Mouse (Mus musculus) kidney, adult 2 months (tissue): ENCODE data around the gene Ass1. TPM values are rescaled to one million over a fixed set of nuclear protein-coding genes. Genes with fewer than 3 reads are reported as not detected.

ENCODE experiments used
- DNase-seq: peaks from one replicate; pipeline ENCODE4 v3.0.0; 2021
- H3K27ac ChIP-seq: fragments of 200-500 bp; 2 replicates; pipeline ENCODE4 v1.5.1; 2012; ENCODE audit warnings: low read depth, low read length, control low read depth, inconsistent platforms; ENCODE audit not compliant: insufficient read depth
- H3K27me3 ChIP-seq: fragments of 200-500 bp; replicated peaks from 2 replicates; pipeline ENCODE4 v1.6.1; 2012; ENCODE audit warnings: mild to moderate bottlenecking, moderate library complexity, low read length, inconsistent platforms; ENCODE audit not compliant: control insufficient read depth, insufficient read depth
- H3K36me3 ChIP-seq: fragments of 200-500 bp; 2 replicates; pipeline ENCODE4 v1.6.1; 2012; ENCODE audit warnings: mild to moderate bottlenecking, moderate library complexity, low read length, inconsistent platforms; ENCODE audit not compliant: control insufficient read depth, insufficient read depth
- H3K4me1 ChIP-seq: fragments of 200-500 bp; 2 replicates; pipeline ENCODE4 v1.6.1; 2011; ENCODE audit warnings: low read length; ENCODE audit not compliant: control insufficient read depth, insufficient read depth
- H3K4me3 ChIP-seq: fragments of 200-500 bp; 2 replicates; pipeline ENCODE4 v1.5.1; 2011; ENCODE audit warnings: mild to moderate bottlenecking, low read depth, low read length, control low read depth; ENCODE audit not compliant: insufficient read depth
- CTCF ChIP-seq: fragments of 200-500 bp; conservative IDR thresholded peaks from 2 replicates; pipeline ENCODE4 v1.5.1; 2011; ENCODE audit warnings: low read depth, mild to moderate bottlenecking, control low read depth, low read length, moderate library complexity, mixed read lengths; ENCODE audit not compliant: insufficient read depth, insufficient read length
- POLR2A ChIP-seq: fragments of 200-500 bp; IDR thresholded peaks from one replicate; pipeline ENCODE4 v1.6.1; 2011; ENCODE audit warnings: low read depth, low read length, control low read depth
- WGBS: fragments of 180-500 bp; shearing (Covaris S2); methylation state at CpG from one replicate; pipeline ENCODE4 v1.1.7; 2018; 5-methylcytosine and 5-hydroxymethylcytosine counted together
- polyA plus RNA-seq: library from polyadenylated mRNA; depleted of rRNA; stranded (reverse); fragments of >200 nt; gene quantifications from 2 replicates; pipeline ENCODE4 v1.2.3, GENCODE M21; 2012; rRNA removed

Ass1 gene
- polyA plus RNA-seq: 2,247 and 2,656 TPM in 2 replicates

- peak; percentile 94 for DNase-seq
- WGBS: 1% methylated on average over 49 of the region's 49 CpGs
- H3K27me3 ChIP-seq: no peaks in the 10 kb centered on the region
- peak within 1 kb of the TSS; percentile 91 for H3K27ac ChIP-seq
- H3K36me3 ChIP-seq: peaks cover 2% of the 10 kb centered on the region; the same call in 1 of the 2 replicates
- H3K4me3 ChIP-seq: peak within 1 kb of the TSS; percentile 59
- TF ChIP-seq CTCF (0 out of 2 replicates have a peak, but pooled peaks have one; percentile 7), POLR2A (peak; percentile 87)
- peaks cover 3% of the 10 kb centered on the region; the same call in 1 of the 2 replicates for H3K4me1 ChIP-seq
Observed at GRCm38 (mm10) chr2:31469931-31470682, at the start of gene Ass1. TSS of gene Ass1 (plus strand) at chr2:31470207.

DNA sequence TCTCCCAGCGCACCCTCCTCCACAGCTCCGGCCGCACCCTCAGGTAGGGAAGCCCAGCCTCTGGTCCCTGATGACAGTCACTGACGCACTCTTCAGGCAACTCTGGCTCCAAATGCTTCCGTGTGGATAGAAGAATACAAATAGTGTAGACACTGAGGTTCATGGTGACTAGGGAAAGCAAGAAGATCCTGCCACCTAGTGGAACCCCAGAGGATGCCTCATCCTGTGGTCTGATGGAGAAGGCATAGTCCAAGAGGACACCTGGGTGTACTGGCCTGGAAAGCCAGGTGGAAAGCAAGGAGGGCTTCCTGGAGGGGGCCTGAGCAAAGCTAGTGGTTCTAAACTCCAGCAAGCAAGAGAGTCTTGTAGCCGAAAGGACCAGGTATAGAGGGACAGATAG is 49.1 kb upstream of the Ass1 start:
- Histone ChIP-seq H3K4me1 (no peaks in the 10 kb centered on the region), H3K27ac (no peak overlapping the region), H3K27me3 (no peaks in the 10 kb centered on the region), H3K36me3 (no peaks in the 10 kb centered on the region), H3K4me3 (no peak overlapping the region)
- peak; percentile 36 for DNase-seq
- TF ChIP-seq POLR2A (no peak), CTCF (peak; percentile 50)
- 83% methylated on average over 6 of the region's 6 CpGs for WGBS

- Histone ChIP-seq H3K4me3 (no peak overlapping the region), H3K4me1 (no peaks in the 10 kb centered on the region), H3K27ac (no peak overlapping the region), H3K27me3 (no peaks in the 10 kb centered on the region), H3K36me3 (no peaks in the 10 kb centered on the region)
- TF ChIP-seq CTCF: no peak
- TF ChIP-seq POLR2A: no peak
- WGBS: 73% methylated on average over 6 of the region's 6 CpGs
- DNase-seq: no peak
Observed at GRCm38 (mm10) chr2:31422576-31422975, 47.4 kb upstream of the Ass1 start.

GRCm38 (mm10) chr2:31431477-31431876 is 38.5 kb upstream of the Ass1 start:
- H3K4me3 ChIP-seq: no peak overlapping the region
- H3K27ac ChIP-seq: no peak overlapping the region
- no peak for TF ChIP-seq POLR2A
- TF ChIP-seq CTCF: no peak
- no peak for DNase-seq
- H3K36me3 ChIP-seq: no peaks in the 10 kb centered on the region
- H3K4me1 ChIP-seq: peaks cover 4% of the 10 kb centered on the region; the same call in 1 of the 2 replicates
- H3K27me3 ChIP-seq: no peaks in the 10 kb centered on the region
- WGBS: 41% methylated on average over 5 of the region's 5 CpGs

GRCm38 (mm10) chr2:31434746-31435145 is 35.3 kb upstream of the Ass1 start:
- Histone ChIP-seq H3K4me3 (no peak overlapping the region; the same call in 1 of the 2 replicates), H3K27ac (peak overlapping the region; percentile 67), H3K4me1 (peaks cover 14% of the 10 kb centered on the region; the same call in 1 of the 2 replicates), H3K36me3 (no peaks in the 10 kb centered on the region), H3K27me3 (no peaks in the 10 kb centered on the region)
- TF ChIP-seq POLR2A (no peak), CTCF (no peak)
- 41% methylated on average over 10 of the region's 10 CpGs for WGBS
- peak; percentile 80 for DNase-seq

DNA sequence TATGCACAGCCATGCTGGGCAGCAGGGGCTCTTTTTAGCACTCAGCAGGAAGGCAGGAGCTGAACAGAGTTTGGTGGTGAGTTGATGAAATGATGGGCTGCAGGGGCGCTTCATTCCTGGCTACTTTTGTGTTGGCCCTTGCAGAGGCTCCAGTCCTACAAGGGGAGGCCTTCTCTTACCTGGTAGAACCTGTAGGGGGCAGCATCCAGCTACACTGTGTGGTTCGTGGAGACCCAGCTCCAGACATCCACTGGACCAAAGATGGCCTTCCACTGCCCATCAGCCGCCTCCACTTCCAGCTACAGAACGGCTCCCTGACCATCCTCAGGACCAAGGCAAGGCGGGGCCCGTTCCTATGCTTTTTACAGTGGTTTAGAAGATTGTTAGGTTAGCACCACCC is 34.4 kb upstream of the Ass1 start:
- WGBS: 33% methylated on average over 6 of the region's 6 CpGs
- H3K4me3 ChIP-seq: no peak overlapping the region
- peak overlapping the region; percentile 24; the same call in 1 of the 2 replicates for H3K27ac ChIP-seq
- H3K4me1 ChIP-seq: peaks cover 17% of the 10 kb centered on the region; the same call in 1 of the 2 replicates
- no peaks in the 10 kb centered on the region for H3K27me3 ChIP-seq
- DNase-seq: peak; percentile 84
- H3K36me3 ChIP-seq: no peaks in the 10 kb centered on the region
- TF ChIP-seq CTCF (peak; percentile 87), POLR2A (no peak)

- H3K27ac ChIP-seq: peak overlapping the region; percentile 90
- no peaks in the 10 kb centered on the region for H3K36me3 ChIP-seq
- 47% methylated on average over 14 of the region's 14 CpGs for WGBS
- TF ChIP-seq CTCF: no peak
- no peak for TF ChIP-seq POLR2A
- H3K4me3 ChIP-seq: no peak overlapping the region
- peaks cover 20% of the 10 kb centered on the region; the same call in 1 of the 2 replicates for H3K4me1 ChIP-seq
- DNase-seq: peak; percentile 85
- H3K27me3 ChIP-seq: no peaks in the 10 kb centered on the region
Observed at GRCm38 (mm10) chr2:31437480-31438245, 32.3 kb upstream of the Ass1 start.
